Mouse (Mus musculus) ovary, postnatal 14 days (tissue): ENCODE data around the gene Gucy2g.

Source experiments
- DNase-seq: peaks from one replicate; pipeline ENCODE4 v3.0.0; 2022; ENCODE audit warnings: low spot score

The Gucy2g gene

GRCm38 (mm10) chr19:55241186-55241645 lies at the start of gene Gucy2g:
Gene Gucy2g (minus strand): TSS chr19:55241236.
- DNase-seq = no peak

DNA sequence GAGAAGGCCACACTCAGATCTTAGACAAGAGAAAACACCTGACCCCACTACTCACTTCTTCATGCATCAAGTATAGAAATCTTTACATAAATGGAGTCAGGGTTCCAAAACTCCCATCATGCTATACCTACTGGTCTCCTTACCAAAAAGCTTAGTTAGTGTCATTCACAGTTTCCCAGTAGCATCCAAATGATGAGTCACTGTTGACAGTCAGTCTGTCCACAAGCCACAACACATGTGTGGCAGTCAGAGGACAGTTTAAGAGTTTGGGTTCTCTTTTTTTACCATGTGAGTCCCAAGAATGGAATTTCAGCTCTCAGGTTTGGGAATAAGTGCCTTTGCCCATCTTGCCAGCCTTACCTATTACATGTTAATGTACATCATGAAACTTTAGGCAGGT lies 47.9 kb upstream of the Gucy2g start:
- no peak for DNase-seq

DNA sequence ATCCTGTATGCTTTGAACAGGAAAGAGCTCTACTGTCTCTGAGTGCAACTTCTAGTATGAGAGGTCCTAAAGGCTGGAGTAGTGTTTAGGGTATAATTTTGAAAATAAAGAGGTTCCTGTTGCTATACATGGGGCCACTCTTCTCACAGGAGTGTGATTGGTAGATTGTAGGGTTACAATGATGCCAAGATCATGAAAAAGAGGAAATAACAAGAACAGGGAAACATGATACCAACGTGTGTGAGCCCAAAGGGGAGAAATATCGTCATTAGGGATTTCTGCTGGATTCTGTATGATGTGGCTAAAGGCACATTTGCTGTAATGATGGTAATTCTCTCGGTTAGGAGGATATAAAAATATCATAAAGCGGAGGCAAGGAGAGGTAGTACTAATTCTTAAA lies 45.0 kb upstream of the Gucy2g start:
- no peak for DNase-seq

- DNase-seq = no peak
Measured at GRCm38 (mm10) chr19:55284093-55284492, 43.1 kb upstream of the Gucy2g start.

- no peak for DNase-seq
Measured at GRCm38 (mm10) chr19:55276770-55277169, 35.7 kb upstream of the Gucy2g start.

DNA sequence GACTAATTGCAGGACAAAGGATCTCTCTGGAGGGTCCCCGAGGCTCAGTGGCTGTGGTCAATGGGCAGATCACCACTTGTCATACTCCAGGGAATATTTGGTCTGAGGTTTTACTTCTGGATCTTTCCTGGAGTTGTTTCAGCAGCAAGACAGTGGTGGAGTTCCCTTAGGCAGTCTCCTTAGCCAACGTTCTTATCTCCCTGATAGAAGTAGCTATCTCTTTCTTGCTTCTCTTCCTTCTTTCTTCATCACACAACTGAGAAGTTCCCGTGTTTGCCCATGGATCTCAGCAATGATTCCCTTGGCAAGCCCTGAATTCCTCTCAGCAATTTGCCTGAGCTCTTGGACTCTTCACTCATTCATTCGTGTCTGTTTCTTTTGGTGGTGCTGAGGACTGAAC lies 35.1 kb upstream of the Gucy2g start:
- DNase-seq = no peak

DNA sequence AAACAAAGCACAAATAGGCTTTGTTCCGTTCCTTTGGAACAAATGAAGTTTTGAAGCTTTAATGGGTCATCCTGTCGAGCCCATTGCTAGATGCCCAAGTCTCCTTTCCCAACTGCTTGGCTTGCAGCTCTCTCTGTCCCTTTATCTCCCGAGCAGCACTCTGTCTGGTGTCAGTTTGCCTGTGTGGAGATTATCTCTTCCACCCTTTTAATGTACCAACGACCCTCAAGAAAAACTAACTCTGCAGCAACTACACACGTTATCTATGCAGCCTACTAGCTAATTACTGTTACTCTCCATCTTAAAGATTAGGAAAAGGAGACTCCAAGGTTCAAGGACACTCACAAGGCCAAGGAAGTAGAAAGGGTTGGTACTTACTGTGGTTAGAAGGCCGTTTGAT lies 32.3 kb upstream of the Gucy2g start:
- no peak for DNase-seq

DNA sequence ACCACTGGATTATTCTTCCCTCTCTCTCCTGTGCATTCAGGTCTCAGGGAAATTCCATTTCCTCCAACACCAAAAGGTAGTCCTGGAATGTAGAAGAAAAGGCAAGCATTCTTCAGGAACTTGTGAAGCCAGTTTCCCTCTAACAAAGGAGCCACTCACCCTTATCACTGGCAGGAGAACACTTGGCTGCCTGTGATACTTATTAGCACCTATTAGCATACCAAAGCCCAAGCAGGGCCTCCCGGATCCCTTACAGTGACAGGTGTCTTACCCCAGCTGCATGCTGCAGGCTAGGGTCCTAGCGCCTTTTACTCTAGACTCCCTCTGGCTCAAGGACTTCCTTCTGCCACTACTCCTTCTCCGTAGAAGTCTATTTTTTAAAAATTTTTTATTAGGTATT lies 30.4 kb upstream of the Gucy2g start:
- no peak for DNase-seq

DNA sequence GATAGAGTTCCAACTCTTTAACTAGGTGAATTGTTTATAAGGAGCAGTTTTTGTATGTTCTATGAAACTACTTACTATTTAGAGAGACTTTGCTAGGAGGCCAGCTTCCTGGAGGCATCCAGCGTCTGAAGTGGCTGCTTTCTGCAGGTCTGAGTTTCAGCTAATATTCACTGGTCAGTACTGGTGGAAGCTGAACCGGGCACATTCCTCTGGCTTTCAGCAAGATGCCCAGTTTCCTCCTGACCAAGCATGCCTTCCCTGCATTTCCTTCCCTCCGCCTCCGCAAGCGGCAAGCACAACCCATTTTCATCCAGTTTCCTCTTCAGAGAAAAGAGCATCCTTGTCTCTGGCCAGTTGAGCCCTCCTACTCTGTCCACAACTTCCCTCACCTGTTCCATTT lies 28.0 kb upstream of the Gucy2g start:
- DNase-seq = no peak

DNA sequence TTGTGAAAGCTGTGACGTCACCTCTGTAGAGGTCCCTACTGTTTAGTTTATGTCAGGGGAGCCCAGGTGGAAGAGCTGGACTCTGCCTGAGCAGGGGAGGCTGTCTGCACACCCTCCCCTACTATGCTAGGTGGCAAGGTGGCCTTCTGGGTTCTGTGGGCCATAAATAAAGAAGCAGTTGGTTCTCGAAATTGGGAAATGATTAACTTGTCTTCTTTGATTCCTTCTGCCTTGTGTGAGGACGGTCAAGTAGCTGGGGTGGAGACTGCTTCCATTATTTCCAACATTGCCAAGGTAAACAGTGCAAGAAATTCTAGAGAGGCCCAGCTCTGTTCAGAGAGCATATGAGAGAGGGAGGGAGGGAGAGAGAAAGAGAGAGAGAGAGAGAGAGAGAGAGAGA lies 27.1 kb upstream of the Gucy2g start:
- no peak for DNase-seq

DNA sequence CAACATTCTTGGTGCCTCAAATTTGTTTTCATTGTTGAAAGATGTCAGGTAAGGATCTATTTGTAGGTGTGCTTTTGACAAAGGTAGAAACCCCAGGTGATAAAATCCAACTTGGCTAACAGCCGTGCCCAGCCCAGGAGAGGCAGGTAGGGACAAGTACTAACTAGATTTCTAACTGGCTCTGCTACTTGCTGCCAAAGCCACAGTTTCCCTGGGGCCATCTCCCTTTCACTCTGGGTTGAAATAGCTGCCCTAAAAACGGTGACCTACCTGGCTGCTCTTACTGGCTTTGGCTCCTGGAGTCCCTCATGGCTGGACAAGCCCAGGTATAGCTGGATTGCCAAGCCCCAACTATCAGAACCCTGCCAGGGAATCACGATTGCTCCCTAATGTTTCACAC lies 25.8 kb upstream of the Gucy2g start:
- no peak for DNase-seq

DNA sequence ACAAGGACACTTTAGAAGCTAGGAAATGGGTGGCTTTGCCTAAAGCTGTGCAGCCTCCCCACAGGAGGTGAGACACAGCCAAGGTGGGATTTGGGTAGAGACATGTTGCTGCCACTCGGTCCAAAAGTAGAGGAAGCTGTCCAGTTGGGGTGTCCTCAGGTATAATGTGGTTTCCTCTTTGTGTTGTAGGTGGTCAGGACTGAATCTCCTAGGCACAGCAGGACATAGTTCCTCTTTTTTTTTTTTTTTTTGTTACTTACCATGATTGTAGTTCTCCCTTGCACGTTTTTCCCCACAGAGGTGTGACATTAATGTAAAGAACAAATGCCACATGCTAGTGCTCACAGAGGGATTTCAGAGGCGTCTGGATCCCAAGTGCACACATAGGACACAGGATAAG lies 24.2 kb upstream of the Gucy2g start:
- DNase-seq = no peak

- DNase-seq = no peak
Measured at GRCm38 (mm10) chr19:55260389-55261184, 19.6 kb upstream of the Gucy2g start.

GRCm38 (mm10) chr19:55258514-55258913 lies 17.5 kb upstream of the Gucy2g start:
- no peak for DNase-seq

DNA sequence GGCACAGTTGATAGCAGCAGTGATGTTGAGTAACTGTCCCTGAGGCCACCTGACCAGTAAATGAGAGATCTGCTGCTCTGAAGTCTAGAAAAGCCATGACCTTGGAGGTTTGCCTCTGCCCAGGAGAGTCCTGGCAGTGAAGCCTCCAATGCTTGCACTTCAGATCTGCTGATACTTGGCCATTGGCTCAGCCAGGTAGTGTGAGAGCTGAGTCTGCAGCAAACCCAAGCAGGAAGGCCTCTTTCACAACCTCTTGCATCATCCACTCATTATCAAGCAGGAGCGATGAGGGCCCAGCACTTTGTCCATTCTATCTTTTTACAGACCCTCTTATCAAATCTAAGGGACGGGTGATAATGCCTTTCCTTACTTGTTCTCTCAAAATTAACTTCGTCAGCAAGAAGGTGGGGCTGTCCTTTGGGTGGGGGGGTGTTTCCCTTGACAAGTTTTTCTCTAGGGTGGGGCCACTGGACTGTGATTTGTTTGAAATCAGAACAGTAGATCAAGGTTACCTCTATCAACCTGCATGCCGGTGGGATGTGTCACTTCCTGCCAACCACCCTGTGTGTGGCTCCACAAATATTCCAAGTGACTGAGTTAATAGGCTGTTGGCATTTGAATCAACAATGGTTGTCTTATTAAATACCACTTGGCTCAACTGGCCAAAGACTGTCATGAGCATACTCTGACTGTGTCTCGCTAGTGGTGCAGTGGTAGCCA lies 16.8 kb upstream of the Gucy2g start:
- no peak for DNase-seq

GRCm38 (mm10) chr19:55256156-55256555 lies 15.1 kb upstream of the Gucy2g start:
- DNase-seq = no peak

DNA sequence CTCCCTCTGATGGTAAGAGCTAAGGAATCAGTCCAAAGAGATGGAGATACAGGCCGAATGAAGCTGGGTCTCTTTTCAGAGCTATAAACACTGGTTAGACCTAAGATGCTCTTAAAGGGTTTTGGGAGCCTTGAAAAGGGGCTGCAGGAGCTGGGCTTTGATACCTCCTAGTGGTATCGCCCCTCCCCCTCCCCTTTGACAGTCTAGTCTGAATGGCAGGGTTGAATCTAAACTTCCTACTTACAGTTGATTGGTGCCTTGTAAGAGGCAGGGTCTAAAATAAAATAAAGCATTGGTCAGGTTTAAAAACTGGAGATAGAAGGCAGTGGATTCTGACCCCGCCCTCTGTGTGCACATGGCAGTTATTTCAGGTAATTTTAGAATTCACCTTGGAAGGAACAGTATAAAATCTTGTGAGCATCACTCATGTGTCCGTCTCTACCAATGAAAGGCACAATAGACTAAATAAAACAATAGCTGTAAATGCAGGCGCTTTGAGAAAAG lies 13.5 kb upstream of the Gucy2g start:
- DNase-seq = no peak

DNA sequence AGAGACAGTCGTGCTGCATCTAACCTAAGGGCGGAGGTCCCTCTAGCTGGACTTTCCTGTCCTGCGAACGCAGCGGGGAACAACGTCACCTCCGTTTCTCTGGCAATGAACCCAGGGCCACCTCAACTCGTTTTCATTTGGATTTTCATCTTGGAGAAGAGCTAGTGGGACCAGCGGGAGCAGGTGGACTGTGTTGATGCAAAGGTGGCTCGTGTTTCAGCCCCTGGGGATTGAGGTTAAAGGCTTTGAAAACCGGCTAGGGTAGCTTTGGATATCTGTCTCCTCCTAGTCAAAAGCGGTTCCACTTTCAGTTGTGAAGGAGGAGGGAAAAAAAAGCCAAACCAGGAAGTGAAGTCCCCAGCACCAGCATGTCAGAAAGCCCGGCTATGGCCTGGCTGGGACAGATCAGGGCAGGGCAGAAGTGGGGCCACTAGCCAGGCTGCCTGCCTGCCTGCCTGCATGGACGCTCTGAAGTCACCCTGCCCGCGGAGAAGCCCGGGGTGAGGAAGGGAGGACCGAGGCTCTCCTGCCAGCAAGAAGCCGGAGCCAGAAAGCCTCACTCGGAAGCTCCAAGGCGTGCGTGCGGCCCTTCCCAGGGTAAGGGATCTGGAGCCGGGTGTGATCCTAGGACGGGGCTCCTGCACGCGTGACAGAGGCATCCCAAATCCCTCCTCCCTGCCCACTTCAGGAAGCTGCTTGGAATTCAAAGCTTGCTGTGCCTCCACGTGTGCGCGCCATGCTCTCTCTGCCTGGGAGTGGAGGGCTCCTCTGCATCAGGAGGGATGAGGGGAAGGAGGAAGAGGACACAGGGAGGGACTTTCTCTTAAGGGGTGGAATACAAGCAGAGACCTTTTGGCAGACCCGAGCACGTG lies 12.8 kb upstream of the Gucy2g start:
- DNase-seq = peak; percentile 26

DNA sequence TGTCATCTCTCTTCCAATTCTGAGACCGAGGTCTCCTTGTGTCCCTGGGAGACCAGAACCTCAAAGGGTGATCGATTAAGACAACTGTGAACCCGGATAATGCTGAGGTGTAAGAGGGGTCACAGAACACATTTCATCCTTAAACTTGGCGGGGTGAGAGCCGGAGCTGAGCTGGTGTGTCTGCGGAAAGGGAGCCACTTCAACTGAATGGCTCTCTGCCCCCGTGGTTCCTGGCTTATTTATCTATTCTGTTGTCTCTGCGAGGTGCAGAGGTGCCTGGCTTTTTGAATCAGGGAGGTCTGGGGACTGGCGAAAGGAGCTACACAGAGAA lies 12.2 kb upstream of the Gucy2g start:
- no peak for DNase-seq

GRCm38 (mm10) chr19:55251383-55252124 lies 10.5 kb upstream of the Gucy2g start, which contains the start of gene Acsl5:
Gene Acsl5 (plus strand): TSS chr19:55251938.
- DNase-seq = no peak

DNA sequence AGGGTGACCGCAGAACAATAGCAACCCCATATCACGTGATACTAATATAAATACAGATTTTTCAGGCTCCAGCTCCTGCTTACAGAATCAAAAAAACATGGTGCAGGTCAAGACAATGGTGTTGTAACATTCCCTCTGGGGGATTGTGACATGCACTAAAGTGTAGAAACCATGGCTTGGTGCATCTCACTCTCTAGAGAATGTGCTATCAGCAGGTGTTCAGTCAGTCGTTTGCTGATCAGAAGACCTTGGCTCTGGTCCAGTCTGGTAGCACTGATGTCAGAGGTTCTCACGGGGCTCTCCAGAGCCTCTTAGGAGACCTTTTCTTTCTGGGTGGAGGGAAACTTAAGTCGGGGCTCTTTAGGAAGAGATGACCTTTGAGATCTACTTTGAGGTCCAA lies 9.4 kb upstream of the Gucy2g start:
- DNase-seq = no peak
